Mouse (Mus musculus) stomach, postnatal 0 days (tissue): ENCODE results near the gene Kansl2. TPM values are rescaled to one million over a fixed set of nuclear protein-coding genes. Genes with fewer than 3 reads are reported as not detected.
A peak's percentile ranks its signal among the peaks of the same experiment; 100 is the strongest.

ENCODE experiments used
- ATAC-seq: fragments of 200-750 bp; cut with Nextera tagmentation; 2 replicates; pipeline ENCODE4 v1.8.0; 2017; ENCODE audit not compliant: low FRiP score, low TSS enrichment
- DNase-seq: peaks from one replicate; pipeline ENCODE4 v3.0.0-alpha.2; 2016; ENCODE audit warnings: low spot score
- H3K27ac ChIP-seq: fragments of 300-500 bp; sonication (generic); replicated peaks from 2 replicates; pipeline ENCODE4 v1.5.1; 2014; ENCODE audit warnings: mild to moderate bottlenecking, control low read depth
- H3K27me3 ChIP-seq: fragments of 300-500 bp; sonication (generic); 2 replicates; pipeline ENCODE4 v1.6.1; 2014; ENCODE audit warnings: low read length; ENCODE audit not compliant: control insufficient read depth, insufficient read depth
- H3K36me3 ChIP-seq: fragments of 300-500 bp; sonication (generic); 2 replicates; pipeline ENCODE4 v1.6.1; 2014; ENCODE audit warnings: low read length, mixed read lengths; ENCODE audit not compliant: control insufficient read depth, insufficient read depth
- H3K4me1 ChIP-seq: fragments of 300-500 bp; sonication (generic); replicated peaks from 2 replicates; pipeline ENCODE4 v1.6.1; 2014; ENCODE audit warnings: antibody characterized with exemption; ENCODE audit not compliant: control insufficient read depth, insufficient read depth
- H3K4me2 ChIP-seq: fragments of 300-500 bp; sonication (generic); replicated peaks from 2 replicates; pipeline ENCODE4 v1.6.1; 2014; ENCODE audit warnings: low read depth, mild to moderate bottlenecking, control low read depth, moderate library complexity
- H3K4me3 ChIP-seq: fragments of 300-500 bp; sonication (generic); 2 replicates; pipeline ENCODE4 v1.5.1; 2014; ENCODE audit warnings: low read depth, low read length, control low read depth
- H3K9ac ChIP-seq: fragments of 300-500 bp; sonication (generic); 2 replicates; pipeline ENCODE4 v1.6.1; 2014; ENCODE audit warnings: mild to moderate bottlenecking, low read length, control low read depth, mixed read lengths
- H3K9me3 ChIP-seq: fragments of 300-500 bp; sonication (generic); 2 replicates; pipeline ENCODE4 v1.6.1; 2016; ENCODE audit warnings: low read length; ENCODE audit not compliant: control insufficient read depth
- CTCF ChIP-seq: IDR thresholded peaks from 2 replicates; pipeline ENCODE4 v1.5.1; 2016; ENCODE audit warnings: antibody characterized with exemption, low read depth, mild to moderate bottlenecking, moderate library complexity
- EP300 ChIP-seq: optimal IDR thresholded peaks from 2 replicates; pipeline ENCODE3; 2016; ENCODE audit warnings: antibody characterized with exemption
- WGBS: fragments of 180-500 bp; shearing (Covaris S2); extraction: QIAGEN DNeasy Blood & Tissue Kit; methylation state at CpG from one replicate; pipeline ENCODE4 v1.1.7; 2014; 5-methylcytosine and 5-hydroxymethylcytosine counted together
- polyA plus RNA-seq: library from polyadenylated mRNA; unstranded; fragments of >200 nt; fragmentation: Nextera tagmentation; extraction: Ambion mirVana; gene quantifications from 2 replicates; pipeline ENCODE4 v1.2.1, GENCODE M21; 2015

Kansl2 gene
- polyA plus RNA-seq: 44.3 and 44.9 TPM in 2 replicates

- H3K4me2 ChIP-seq: peak within 1 kb of the TSS; percentile 77
- 0 out of 2 replicates have a peak, but pooled peaks cover 3% of the 10 kb centered on the region for H3K4me1 ChIP-seq
- peak within 1 kb of the TSS; percentile 93 for H3K9ac ChIP-seq
- peak; percentile 100 for ATAC-seq
- under 1% methylated on average over 68 of the region's 70 CpGs for WGBS
- TF ChIP-seq EP300 (peak; percentile 44), CTCF (peak; percentile 31; the same call in 1 of the 2 replicates)
- no peaks in the 10 kb centered on the region for H3K27me3 ChIP-seq
- peaks cover 4% of the 10 kb centered on the region for H3K36me3 ChIP-seq
- H3K27ac ChIP-seq: peak within 1 kb of the TSS; percentile 99
- peak within 1 kb of the TSS; percentile 80 for H3K4me3 ChIP-seq
- no peaks in the 10 kb centered on the region for H3K9me3 ChIP-seq
- peak; percentile 97 for DNase-seq
Observed at GRCm38 (mm10) chr15:98533881-98534627, at the start of gene Kansl2. Gene Kansl2 (minus strand): TSS chr15:98534264.

GRCm38 (mm10) chr15:98582996-98583395 is 48.9 kb upstream of the Kansl2 start:
- no peak overlapping the region for H3K4me3 ChIP-seq
- H3K4me2 ChIP-seq: no peak overlapping the region
- no peak for DNase-seq
- H3K36me3 ChIP-seq: no peaks in the 10 kb centered on the region
- 68% methylated on average over 8 of the region's 8 CpGs for WGBS
- H3K4me1 ChIP-seq: no peaks in the 10 kb centered on the region
- H3K27ac ChIP-seq: 0 out of 2 replicates have a peak overlapping the region, but pooled peaks have one; percentile 4
- no peaks in the 10 kb centered on the region for H3K9me3 ChIP-seq
- TF ChIP-seq CTCF: no peak
- no peak for TF ChIP-seq EP300
- H3K27me3 ChIP-seq: no peaks in the 10 kb centered on the region
- ATAC-seq: no peak
- no peak overlapping the region for H3K9ac ChIP-seq

GRCm38 (mm10) chr15:98582410-98582809 is 48.3 kb upstream of the Kansl2 start:
- no peaks in the 10 kb centered on the region for H3K36me3 ChIP-seq
- H3K4me1 ChIP-seq: no peaks in the 10 kb centered on the region
- H3K27me3 ChIP-seq: no peaks in the 10 kb centered on the region
- TF ChIP-seq CTCF (no peak), EP300 (no peak)
- peak; percentile 53 for ATAC-seq
- 0 out of 2 replicates have a peak overlapping the region, but pooled peaks have one; percentile 4 for H3K27ac ChIP-seq
- H3K9me3 ChIP-seq: no peaks in the 10 kb centered on the region
- no peak overlapping the region for H3K4me2 ChIP-seq
- 50% methylated on average over 8 of the region's 8 CpGs for WGBS
- no peak overlapping the region for H3K9ac ChIP-seq
- DNase-seq: peak; percentile 83
- no peak overlapping the region for H3K4me3 ChIP-seq

GRCm38 (mm10) chr15:98579795-98580464 is 45.9 kb upstream of the Kansl2 start:
- H3K9me3 ChIP-seq: no peaks in the 10 kb centered on the region
- H3K9ac ChIP-seq: no peak overlapping the region
- H3K36me3 ChIP-seq: no peaks in the 10 kb centered on the region
- DNase-seq (peak; percentile 84), ATAC-seq (peak; percentile 69)
- H3K4me2 ChIP-seq: no peak overlapping the region
- H3K4me3 ChIP-seq: no peak overlapping the region
- WGBS: 40% methylated on average over 5 of the region's 5 CpGs
- H3K4me1 ChIP-seq: no peaks in the 10 kb centered on the region
- TF ChIP-seq CTCF: peak; percentile 97
- TF ChIP-seq EP300: no peak
- no peaks in the 10 kb centered on the region for H3K27me3 ChIP-seq
- no peak overlapping the region for H3K27ac ChIP-seq

GRCm38 (mm10) chr15:98579310-98579709 is 45.2 kb upstream of the Kansl2 start:
- H3K36me3 ChIP-seq: no peaks in the 10 kb centered on the region
- H3K4me1 ChIP-seq: no peaks in the 10 kb centered on the region
- no peaks in the 10 kb centered on the region for H3K9me3 ChIP-seq
- H3K4me3 ChIP-seq: no peak overlapping the region
- 89% methylated on average over 2 of the region's 2 CpGs for WGBS
- H3K4me2 ChIP-seq: no peak overlapping the region
- DNase-seq (no peak), ATAC-seq (no peak)
- TF ChIP-seq EP300 (no peak), CTCF (no peak)
- H3K27ac ChIP-seq: no peak overlapping the region
- H3K9ac ChIP-seq: no peak overlapping the region
- H3K27me3 ChIP-seq: no peaks in the 10 kb centered on the region

GRCm38 (mm10) chr15:98573293-98573692 is 39.2 kb upstream of the Kansl2 start:
- H3K4me2 ChIP-seq: no peak overlapping the region
- H3K9ac ChIP-seq: no peak overlapping the region
- WGBS: 79% methylated on average over 4 of the region's 4 CpGs
- H3K4me1 ChIP-seq: no peaks in the 10 kb centered on the region
- H3K36me3 ChIP-seq: no peaks in the 10 kb centered on the region
- no peaks in the 10 kb centered on the region for H3K9me3 ChIP-seq
- no peak overlapping the region for H3K27ac ChIP-seq
- no peak for DNase-seq
- no peak overlapping the region for H3K4me3 ChIP-seq
- H3K27me3 ChIP-seq: no peaks in the 10 kb centered on the region
- TF ChIP-seq CTCF (no peak), EP300 (no peak)
- no peak for ATAC-seq
